Mouse (Mus musculus) kidney, embryonic 15.5 days (tissue): ENCODE results near the gene Arl13b. TPM values are rescaled to one million over a fixed set of nuclear protein-coding genes. Genes with fewer than 3 reads are reported as not detected.

Source experiments
- ATAC-seq: fragments of 200-750 bp; cut with Nextera tagmentation; replicated peaks from 2 replicates; pipeline ENCODE4 v1.8.0; 2017; ENCODE audit warnings: moderate TSS enrichment; ENCODE audit not compliant: low FRiP score
- H3K27ac ChIP-seq: fragments of 300-500 bp; sonication (generic); 2 replicates; pipeline ENCODE4 v1.5.1; 2015; ENCODE audit warnings: mild to moderate bottlenecking, inconsistent platforms
- H3K27me3 ChIP-seq: fragments of 300-500 bp; sonication (generic); 2 replicates; pipeline ENCODE4 v1.6.1; 2015; ENCODE audit warnings: inconsistent platforms
- H3K36me3 ChIP-seq: fragments of 300-500 bp; sonication (generic); 2 replicates; pipeline ENCODE4 v1.6.1; 2015; ENCODE audit warnings: inconsistent platforms
- H3K4me1 ChIP-seq: fragments of 300-500 bp; sonication (generic); 2 replicates; pipeline ENCODE4 v1.6.1; 2015; ENCODE audit warnings: inconsistent platforms
- H3K4me2 ChIP-seq: fragments of 300-500 bp; sonication (generic); 2 replicates; pipeline ENCODE4 v1.6.1; 2015; ENCODE audit warnings: moderate library complexity, mild to moderate bottlenecking, inconsistent platforms
- H3K4me3 ChIP-seq: fragments of 300-500 bp; sonication (generic); replicated peaks from 2 replicates; pipeline ENCODE4 v1.5.1; 2015; ENCODE audit warnings: mild to moderate bottlenecking, inconsistent platforms
- H3K9ac ChIP-seq: fragments of 300-500 bp; sonication (generic); 2 replicates; pipeline ENCODE4 v1.6.1; 2015; ENCODE audit warnings: mild to moderate bottlenecking, inconsistent platforms
- H3K9me3 ChIP-seq: fragments of 300-500 bp; sonication (generic); replicated peaks from 2 replicates; pipeline ENCODE4 v1.6.1; 2016; ENCODE audit warnings: inconsistent platforms
- WGBS: fragments of 180-500 bp; shearing (Covaris S2); methylation state at CpG from one replicate; pipeline ENCODE4 v1.1.7; 2015; ENCODE audit warnings: mixed read lengths; 5-methylcytosine and 5-hydroxymethylcytosine counted together
- polyA plus RNA-seq: library from polyadenylated mRNA; unstranded; fragments of >200 nt; fragmentation: Nextera tagmentation; extraction: Ambion mirVana; gene quantifications from 2 replicates; pipeline ENCODE4 v1.2.1, GENCODE M21; 2015

Arl13b gene
- polyA plus RNA-seq: 17.1 and 19.8 TPM in 2 replicates

GRCm38 (mm10) chr16:62846498-62847312 is at the start of gene Arl13b:
Gene Arl13b, minus strand, starts transcription at chr16:62847040.
- Histone ChIP-seq H3K9me3 (no peaks in the 10 kb centered on the region), H3K4me3 (peak within 1 kb of the TSS; percentile 85), H3K27ac (peak within 1 kb of the TSS; percentile 81), H3K36me3 (no peaks in the 10 kb centered on the region), H3K27me3 (no peaks in the 10 kb centered on the region), H3K9ac (peak within 1 kb of the TSS; percentile 77), H3K4me2 (peak within 1 kb of the TSS; percentile 75), H3K4me1 (peaks cover 12% of the 10 kb centered on the region)
- WGBS: under 1% methylated on average over 52 of the region's 52 CpGs
- peak; percentile 100 for ATAC-seq

- WGBS: 89% methylated on average over 3 of the region's 3 CpGs
- H3K9ac ChIP-seq: no peak overlapping the region
- no peak for ATAC-seq
Observed at GRCm38 (mm10) chr16:62895824-62896223, 49.0 kb upstream of the Arl13b start.

GRCm38 (mm10) chr16:62874065-62874464 is 27.2 kb upstream of the Arl13b start:
- H3K9ac ChIP-seq: no peak overlapping the region
- no peaks in the 10 kb centered on the region for H3K9me3 ChIP-seq
- H3K4me2 ChIP-seq: no peak overlapping the region
- no peak overlapping the region for H3K27ac ChIP-seq
- no peak overlapping the region for H3K4me3 ChIP-seq
- ATAC-seq: no peak
- WGBS: 39% methylated on average over 6 of the region's 6 CpGs
- H3K27me3 ChIP-seq: no peaks in the 10 kb centered on the region
- H3K36me3 ChIP-seq: no peaks in the 10 kb centered on the region
- peaks cover 16% of the 10 kb centered on the region for H3K4me1 ChIP-seq

More at GRCm38 (mm10) chr16:62895824-62896223, 49.0 kb upstream of the Arl13b start:
- H3K4me3 ChIP-seq: no peak overlapping the region
- H3K36me3 ChIP-seq: no peaks in the 10 kb centered on the region
- no peak overlapping the region for H3K4me2 ChIP-seq
- H3K27ac ChIP-seq: no peak overlapping the region
- no peaks in the 10 kb centered on the region for H3K9me3 ChIP-seq
- H3K27me3 ChIP-seq: no peaks in the 10 kb centered on the region
- H3K4me1 ChIP-seq: no peaks in the 10 kb centered on the region

- Histone ChIP-seq H3K4me1 (peaks cover 16% of the 10 kb centered on the region), H3K4me2 (no peak overlapping the region), H3K27me3 (no peaks in the 10 kb centered on the region), H3K9me3 (no peaks in the 10 kb centered on the region), H3K9ac (no peak overlapping the region), H3K36me3 (no peaks in the 10 kb centered on the region), H3K27ac (peak overlapping the region; percentile 54; the same call in 1 of the 2 replicates), H3K4me3 (no peak overlapping the region)
- ATAC-seq: peak; percentile 89
- WGBS: 7% methylated on average over 4 of the region's 4 CpGs
Observed at GRCm38 (mm10) chr16:62873180-62873579, 26.3 kb upstream of the Arl13b start.

GRCm38 (mm10) chr16:62872688-62873117 is 25.9 kb upstream of the Arl13b start:
- Histone ChIP-seq H3K4me2 (no peak overlapping the region), H3K9ac (no peak overlapping the region)

GRCm38 (mm10) chr16:62861455-62861854 is 14.6 kb upstream of the Arl13b start:
- no peak for ATAC-seq
- no peaks in the 10 kb centered on the region for H3K36me3 ChIP-seq
- no peak overlapping the region for H3K27ac ChIP-seq
- no peak overlapping the region for H3K4me3 ChIP-seq
- no peaks in the 10 kb centered on the region for H3K9me3 ChIP-seq
- H3K9ac ChIP-seq: no peak overlapping the region
- H3K4me1 ChIP-seq: no peaks in the 10 kb centered on the region
- WGBS: 73% methylated on average over 6 of the region's 6 CpGs
- H3K4me2 ChIP-seq: no peak overlapping the region
- H3K27me3 ChIP-seq: no peaks in the 10 kb centered on the region

More at GRCm38 (mm10) chr16:62872688-62873117, 25.9 kb upstream of the Arl13b start:
- WGBS: 19% methylated on average over 5 of the region's 5 CpGs
- H3K9me3 ChIP-seq: no peaks in the 10 kb centered on the region
- no peaks in the 10 kb centered on the region for H3K36me3 ChIP-seq
- H3K4me1 ChIP-seq: peaks cover 16% of the 10 kb centered on the region
- H3K27me3 ChIP-seq: no peaks in the 10 kb centered on the region
- peak overlapping the region; percentile 54; the same call in 1 of the 2 replicates for H3K27ac ChIP-seq
- no peak overlapping the region for H3K4me3 ChIP-seq
- peak; percentile 83 for ATAC-seq

GRCm38 (mm10) chr16:62860140-62860539 is 13.3 kb upstream of the Arl13b start:
- Histone ChIP-seq H3K27me3 (no peaks in the 10 kb centered on the region), H3K4me2 (no peak overlapping the region), H3K9ac (no peak overlapping the region), H3K36me3 (no peaks in the 10 kb centered on the region), H3K27ac (no peak overlapping the region), H3K4me3 (no peak overlapping the region), H3K4me1 (peaks cover 4% of the 10 kb centered on the region; the same call in 1 of the 2 replicates), H3K9me3 (no peaks in the 10 kb centered on the region)
- no peak for ATAC-seq
- 77% methylated on average over 1 of the region's 1 CpGs for whole genome bisulfite sequencing

GRCm38 (mm10) chr16:62858018-62858417 is 11.2 kb upstream of the Arl13b start:
- no peak overlapping the region for H3K4me2 ChIP-seq
- no peak overlapping the region for H3K9ac ChIP-seq
- H3K27ac ChIP-seq: no peak overlapping the region
- no peak for ATAC-seq
- H3K36me3 ChIP-seq: no peaks in the 10 kb centered on the region
- H3K4me3 ChIP-seq: no peak overlapping the region
- H3K9me3 ChIP-seq: no peaks in the 10 kb centered on the region
- WGBS: 89% methylated on average over 1 of the region's 1 CpGs
- H3K4me1 ChIP-seq: peaks cover 8% of the 10 kb centered on the region; the same call in 1 of the 2 replicates
- H3K27me3 ChIP-seq: no peaks in the 10 kb centered on the region

- no peak overlapping the region for H3K4me3 ChIP-seq
- H3K27ac ChIP-seq: no peak overlapping the region
- no peaks in the 10 kb centered on the region for H3K9me3 ChIP-seq
- no peaks in the 10 kb centered on the region for H3K36me3 ChIP-seq
- ATAC-seq: no peak
- 94% methylated on average over 2 of the region's 2 CpGs for WGBS
- H3K9ac ChIP-seq: no peak overlapping the region
- no peak overlapping the region for H3K4me2 ChIP-seq
- H3K27me3 ChIP-seq: no peaks in the 10 kb centered on the region
- peaks cover 8% of the 10 kb centered on the region; the same call in 1 of the 2 replicates for H3K4me1 ChIP-seq
Observed at GRCm38 (mm10) chr16:62857498-62857897, 10.7 kb upstream of the Arl13b start.

GRCm38 (mm10) chr16:62856273-62856672 is 9.4 kb upstream of the Arl13b start:
- ATAC-seq: no peak
- Histone ChIP-seq H3K9ac (no peak overlapping the region), H3K4me3 (no peak overlapping the region), H3K4me1 (peaks cover 8% of the 10 kb centered on the region; the same call in 1 of the 2 replicates), H3K27me3 (no peaks in the 10 kb centered on the region), H3K9me3 (no peaks in the 10 kb centered on the region), H3K36me3 (no peaks in the 10 kb centered on the region), H3K27ac (no peak overlapping the region), H3K4me2 (no peak overlapping the region)
- 87% methylated on average over 2 of the region's 2 CpGs for WGBS

GRCm38 (mm10) chr16:62855385-62855784 is 8.5 kb upstream of the Arl13b start:
- H3K27ac ChIP-seq: no peak overlapping the region
- no peak overlapping the region for H3K9ac ChIP-seq
- H3K4me2 ChIP-seq: 0 out of 2 replicates have a peak overlapping the region, but pooled peaks have one; percentile 9
- peaks cover 8% of the 10 kb centered on the region; the same call in 1 of the 2 replicates for H3K4me1 ChIP-seq
- 70% methylated on average over 6 of the region's 6 CpGs for WGBS
- H3K36me3 ChIP-seq: no peaks in the 10 kb centered on the region
- no peaks in the 10 kb centered on the region for H3K27me3 ChIP-seq
- no peak overlapping the region for H3K4me3 ChIP-seq
- no peaks in the 10 kb centered on the region for H3K9me3 ChIP-seq
- no peak for ATAC-seq
